Mouse (Mus musculus): ENCODE measurements at regions not wholly inside any gene's neighbourhood (a gene's known extent, or its start where the extent isn't known, plus 50 kb on each side); places are given as distances from the start of the nearest gene placed in this dataset.

GRCm38 (mm10) chr13:93564091-93564490 is 64.5 kb upstream of the Jmy start:
- no peak for TF ChIP-seq CTCF (conservative IDR thresholded peaks at IDR 0.05; ENCODE audit: low read length)
- no peak for TF ChIP-seq POU5F1 (IDR thresholded peaks at IDR 0.05; ENCODE audit: borderline replicate concordance, low read length)
